8 mouse cellular contexts compared by ENCODE assay signal in genomic region chr17:43017341-43018052, GRCm38 (mm10). TPM values are rescaled to one million over a fixed set of nuclear protein-coding genes. Genes with fewer than 3 reads are reported as not detected.
DNase-seq lines count a peak whose midpoint lies in the region; ATAC-seq and TF ChIP-seq lines count a peak whose summit lies in the region.

No protein-coding gene starts in this region.

- ATAC-seq in common myeloid progenitor, adult 5-6 weeks (replicated peaks; ENCODE audit: low read depth, poor library complexity, severe bottlenecking): peak; percentile 84
- ATAC-seq in hindbrain, postnatal 0 days: peak; percentile 67
- ATAC-seq in limb, embryonic 13.5 days (ENCODE audit: low FRiP score, low read depth): peak; percentile 25; the same call in 1 of the 2 replicates
- ATAC-seq in midbrain, embryonic 12.5 days (ENCODE audit: low FRiP score, low read depth): peak; percentile 53

- no peaks in the 10 kb centered on the region for H3K27me3 ChIP-seq in hindbrain, postnatal 0 days (ENCODE audit: insufficient read depth, low read length)
- peaks cover 8% of the 10 kb centered on the region; the same call in 1 of the 2 replicates for H3K27me3 ChIP-seq in limb, embryonic 13.5 days
- H3K27me3 ChIP-seq in midbrain, embryonic 12.5 days: no peaks in the 10 kb centered on the region

- H3K9me3 ChIP-seq in hindbrain, postnatal 0 days (ENCODE audit: low read length): no peaks in the 10 kb centered on the region
- no peaks in the 10 kb centered on the region for H3K9me3 ChIP-seq in limb, embryonic 13.5 days
- no peaks in the 10 kb centered on the region for H3K9me3 ChIP-seq in midbrain, embryonic 12.5 days

- under 1% methylated on average over 39 of the region's 40 CpGs for WGBS in hindbrain, postnatal 0 days
- 1% methylated on average over 39 of the region's 40 CpGs for WGBS in limb, embryonic 13.5 days
- 2% methylated on average over 34 of the region's 40 CpGs for WGBS in midbrain, embryonic 12.5 days

- peak overlapping the region; percentile 86 for H3K4me3 ChIP-seq in hindbrain, postnatal 0 days (ENCODE audit: low read length)
- H3K4me3 ChIP-seq in limb, embryonic 13.5 days: peak overlapping the region; percentile 67
- H3K4me3 ChIP-seq in midbrain, embryonic 12.5 days: peak overlapping the region; percentile 86

- peak overlapping the region; percentile 96 for H3K27ac ChIP-seq in hindbrain, postnatal 0 days
- H3K27ac ChIP-seq in limb, embryonic 13.5 days: no peak overlapping the region
- peak overlapping the region; percentile 90 for H3K27ac ChIP-seq in midbrain, embryonic 12.5 days (replicated peaks)

- H3K9ac ChIP-seq in hindbrain, postnatal 0 days (replicated peaks; ENCODE audit: low read length): peak overlapping the region; percentile 98
- peak overlapping the region; percentile 82 for H3K9ac ChIP-seq in limb, embryonic 13.5 days
- H3K9ac ChIP-seq in midbrain, embryonic 12.5 days (replicated peaks): peak overlapping the region; percentile 90

- intact Hi-C loops in gastrocnemius, postnatal 14 days (cut with DNase I; ENCODE audit: low total_unique reads): no loop called here

- peak; percentile 46 for DNase-seq in adrenal gland, postnatal 14 days
- DNase-seq in gastrocnemius, postnatal 14 days: peak; percentile 62
- DNase-seq in hindbrain, postnatal 0 days (ENCODE audit: low spot score): peak; percentile 80
- peak; percentile 55 for DNase-seq in spleen, adult 12 weeks (ENCODE audit: low spot score)
- DNase-seq in adipocyte (ENCODE audit: low spot score): no peak

- H3K4me1 ChIP-seq in hindbrain, postnatal 0 days (ENCODE audit: insufficient read depth, low read length): peaks cover 9% of the 10 kb centered on the region; the same call in 1 of the 2 replicates
- peaks cover 9% of the 10 kb centered on the region; the same call in 1 of the 2 replicates for H3K4me1 ChIP-seq in limb, embryonic 13.5 days
- peaks cover 8% of the 10 kb centered on the region for H3K4me1 ChIP-seq in midbrain, embryonic 12.5 days

- no peak for TF ChIP-seq CTCF in hindbrain, postnatal 0 days (IDR thresholded peaks at IDR 0.05; ENCODE audit: low read depth)

- peak overlapping the region; percentile 61 for H3K4me2 ChIP-seq in hindbrain, postnatal 0 days (ENCODE audit: low read depth, low read length)
- H3K4me2 ChIP-seq in limb, embryonic 13.5 days (replicated peaks): peak overlapping the region; percentile 94
- peak overlapping the region; percentile 80 for H3K4me2 ChIP-seq in midbrain, embryonic 12.5 days (replicated peaks)

- no peaks in the 10 kb centered on the region for H3K36me3 ChIP-seq in hindbrain, postnatal 0 days (ENCODE audit: insufficient read depth, low read length)
- 0 out of 2 replicates have a peak, but pooled peaks cover 2% of the 10 kb centered on the region for H3K36me3 ChIP-seq in limb, embryonic 13.5 days
- H3K36me3 ChIP-seq in midbrain, embryonic 12.5 days: no peaks in the 10 kb centered on the region

RNA-seq across cellular contexts. Expression of gene Tnfrsf21, which starts 1.1 kb away (rescaled TPM):
- total RNA-seq in adrenal gland, postnatal 14 days (2021): 10.5 and 13.9 TPM in 2 replicates
- total RNA-seq in common myeloid progenitor, adult 5-6 weeks (2017): 39.2 and 49.5 TPM in 2 replicates
- 10 to 100 TPM; 37.7 to 39.0 TPM for total RNA-seq in gastrocnemius, postnatal 14 days (2021)
- 115 and 122 TPM in 2 replicates for total RNA-seq in hindbrain, postnatal 0 days (2014; rRNA removed)
- polyA plus RNA-seq in hindbrain, postnatal 0 days (2015; fragmentation: Nextera tagmentation; extraction: Ambion mirVana): 71.6 and 76.8 TPM in 2 replicates
- polyA plus RNA-seq in limb, embryonic 13.5 days (2015; fragmentation: Nextera tagmentation; extraction: Ambion mirVana): 22.5 and 23.6 TPM in 2 replicates
- 35.1 and 39.2 TPM in 2 replicates for polyA plus RNA-seq in midbrain, embryonic 12.5 days (2016; fragmentation: Nextera tagmentation; extraction: Ambion mirVana)

Comparison
In these comparisons a context has a peak if more than half of its experiments do, and no peak if none do; other contexts are left out.
1. ATAC-seq: peak in every context shown above with its lines; median percentile 84 in common myeloid progenitor, adult 5-6 weeks; 67 in hindbrain, postnatal 0 days; 53 in midbrain, embryonic 12.5 days; 25 in limb, embryonic 13.5 days.